Mouse (Mus musculus) thymus, adult 2 months (tissue): Measurements from ENCODE around the gene Fundc2. TPM values are rescaled to one million over a fixed set of nuclear protein-coding genes. Genes with fewer than 3 reads are reported as not detected.

Source experiments
- DNase-seq: peaks from one replicate; pipeline ENCODE4 v3.0.0; 2021
- H3K27ac ChIP-seq: fragments of 200-500 bp; 2 replicates; pipeline ENCODE4 v1.5.1; 2012; ENCODE audit warnings: low read length, control low read depth; ENCODE audit not compliant: control insufficient read depth, insufficient read depth
- H3K27me3 ChIP-seq: fragments of 200-500 bp; 2 replicates; pipeline ENCODE4 v1.6.1; 2012; ENCODE audit warnings: mild to moderate bottlenecking, low read length, moderate library complexity, mixed read lengths; ENCODE audit not compliant: control insufficient read depth, insufficient read depth
- H3K36me3 ChIP-seq: fragments of 200-500 bp; 2 replicates; pipeline ENCODE4 v1.6.1; 2012; ENCODE audit warnings: mild to moderate bottlenecking, low read length, moderate library complexity; ENCODE audit not compliant: control insufficient read depth, insufficient read depth
- H3K4me1 ChIP-seq: fragments of 200-500 bp; replicated peaks from 2 replicates; pipeline ENCODE4 v1.6.1; 2012; ENCODE audit warnings: low read length; ENCODE audit not compliant: control insufficient read depth, insufficient read depth
- H3K4me3 ChIP-seq: fragments of 200-500 bp; 2 replicates; pipeline ENCODE4 v1.5.1; 2012; ENCODE audit warnings: mild to moderate bottlenecking, low read length, control low read depth, moderate library complexity; ENCODE audit not compliant: control insufficient read depth, insufficient read depth
- CTCF ChIP-seq: fragments of 200-500 bp; IDR thresholded peaks from 2 replicates; pipeline ENCODE4 v1.5.1; 2012; ENCODE audit warnings: mild to moderate bottlenecking, control low read depth, low read length, moderate library complexity, borderline replicate concordance; ENCODE audit not compliant: control insufficient read depth, poor library complexity, insufficient read depth; ENCODE audit errors: extremely low read depth
- POLR2A ChIP-seq: fragments of 200-500 bp; IDR thresholded peaks from 2 replicates; pipeline ENCODE4 v1.6.1; 2012; ENCODE audit warnings: mild to moderate bottlenecking, low read length, control low read depth, moderate library complexity; ENCODE audit not compliant: control insufficient read depth, poor library complexity, insufficient read depth; ENCODE audit errors: extremely low read depth
- WGBS: fragments of 180-500 bp; shearing (Covaris S2); methylation state at CpG from one replicate; pipeline ENCODE4 v1.1.7; 2018; 5-methylcytosine and 5-hydroxymethylcytosine counted together
- polyA plus RNA-seq: library from polyadenylated mRNA; depleted of rRNA; stranded (reverse); fragments of >200 nt; gene quantifications from 2 replicates; pipeline ENCODE4 v1.2.3, GENCODE M21; 2012; rRNA removed

Fundc2 gene
- polyA plus RNA-seq: 6.1 and 8.7 TPM in 2 replicates

- no peaks in the 10 kb centered on the region; the same call in 1 of the 2 replicates for H3K4me1 ChIP-seq
- no peaks in the 10 kb centered on the region for H3K27me3 ChIP-seq
- no peak for TF ChIP-seq CTCF
- TF ChIP-seq POLR2A: peak; percentile 49; the same call in 1 of the 2 replicates
- H3K4me3 ChIP-seq: peak within 1 kb of the TSS; percentile 72
- under 1% methylated on average over 25 of the region's 25 CpGs for WGBS
- DNase-seq: peak; percentile 74
- peak within 1 kb of the TSS; percentile 63 for H3K27ac ChIP-seq
- no peaks in the 10 kb centered on the region for H3K36me3 ChIP-seq
Measured at GRCm38 (mm10) chrX:75382195-75382771, at the start of gene Fundc2, which contains the start of gene F8. Fundc2 (plus strand) TSS chrX:75382399. F8 (minus strand) TSS chrX:75382615.

GRCm38 (mm10) chrX:75370197-75370596 is 12.0 kb upstream of the Fundc2 start:
- no peaks in the 10 kb centered on the region for H3K4me1 ChIP-seq
- H3K4me3 ChIP-seq: no peak overlapping the region
- no peaks in the 10 kb centered on the region for H3K36me3 ChIP-seq
- H3K27me3 ChIP-seq: no peaks in the 10 kb centered on the region
- H3K27ac ChIP-seq: no peak overlapping the region
- DNase-seq: no peak
- no peak for TF ChIP-seq CTCF
- TF ChIP-seq POLR2A: no peak

- no peak overlapping the region for H3K4me3 ChIP-seq
- no peak for TF ChIP-seq CTCF
- TF ChIP-seq POLR2A: no peak
- H3K27ac ChIP-seq: no peak overlapping the region
- H3K27me3 ChIP-seq: no peaks in the 10 kb centered on the region
- H3K36me3 ChIP-seq: no peaks in the 10 kb centered on the region
- DNase-seq: no peak
- H3K4me1 ChIP-seq: no peaks in the 10 kb centered on the region
- 89% methylated on average over 2 of the region's 2 CpGs for WGBS
Measured at GRCm38 (mm10) chrX:75372666-75373425, 9.4 kb upstream of the Fundc2 start.

GRCm38 (mm10) chrX:75376815-75377214 is 5.4 kb upstream of the Fundc2 start:
- Histone ChIP-seq H3K27ac (no peak overlapping the region), H3K27me3 (no peaks in the 10 kb centered on the region), H3K4me3 (no peak overlapping the region), H3K36me3 (no peaks in the 10 kb centered on the region), H3K4me1 (no peaks in the 10 kb centered on the region)
- no peak for TF ChIP-seq POLR2A
- DNase-seq: no peak

DNA sequence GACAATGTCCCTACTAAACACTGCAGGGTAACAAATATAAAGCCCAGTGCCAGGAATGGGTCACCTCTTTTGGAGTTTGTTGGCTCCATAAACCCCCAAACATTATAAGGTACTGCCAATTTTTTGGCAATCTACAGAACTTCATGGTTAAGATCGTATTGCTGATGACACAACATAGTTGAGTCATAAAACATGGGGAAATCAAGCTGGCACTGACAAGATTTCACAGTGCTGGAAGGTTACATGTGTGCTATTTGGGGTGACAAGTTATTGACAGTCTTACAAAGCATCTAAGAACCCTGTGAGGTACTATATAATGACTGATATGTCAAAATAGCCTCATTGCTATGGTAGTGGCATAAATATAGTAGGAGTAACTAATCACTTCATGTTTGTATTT is 1.0 kb upstream of the Fundc2 start:
- no peaks in the 10 kb centered on the region; the same call in 1 of the 2 replicates for H3K4me1 ChIP-seq
- 100% methylated on average over 1 of the region's 1 CpGs for WGBS
- H3K27ac ChIP-seq: no peak overlapping the region
- DNase-seq: no peak
- no peak overlapping the region for H3K4me3 ChIP-seq
- H3K27me3 ChIP-seq: no peaks in the 10 kb centered on the region
- H3K36me3 ChIP-seq: no peaks in the 10 kb centered on the region
- TF ChIP-seq CTCF: no peak

- DNase-seq: no peak
- WGBS: 78% methylated on average over 5 of the region's 5 CpGs
- TF ChIP-seq CTCF: no peak
- TF ChIP-seq POLR2A: no peak
Measured at GRCm38 (mm10) chrX:75381699-75382098, 500 bp upstream of the Fundc2 start.

More at GRCm38 (mm10) chrX:75381699-75382098, 500 bp upstream of the Fundc2 start:
- Histone ChIP-seq H3K27me3 (no peaks in the 10 kb centered on the region), H3K27ac (peak overlapping the region; percentile 46; the same call in 1 of the 2 replicates), H3K4me1 (no peaks in the 10 kb centered on the region; the same call in 1 of the 2 replicates), H3K36me3 (no peaks in the 10 kb centered on the region), H3K4me3 (no peak overlapping the region; the same call in 1 of the 2 replicates)
